Mouse (Mus musculus) right cerebral cortex, adult 18-20 months (tissue): ENCODE data around the gene Fis1.
"Not testable (repeated sequence)": the region's sequence is repeated elsewhere in the genome, so short reads cannot be mapped to it uniquely, and the experiment has no call there.

Experiments used
- DNase-seq: peaks from one replicate; pipeline ENCODE4 v3.0.0; 2022; ENCODE audit warnings: mixed read lengths

The Fis1 gene

GRCm38 (mm10) chr5:136940845-136941560 is 12.1 kb upstream of the Fis1 start:
- no peak for DNase-seq

- DNase-seq: no peak
Measured at GRCm38 (mm10) chr5:136942781-136943180, 10.3 kb upstream of the Fis1 start.

- no peak for DNase-seq
Measured at GRCm38 (mm10) chr5:136943382-136943781, 9.7 kb upstream of the Fis1 start.

GRCm38 (mm10) chr5:136945084-136945483 is 8.0 kb upstream of the Fis1 start:
- no peak for DNase-seq

- DNase-seq: no peak
Measured at GRCm38 (mm10) chr5:136947874-136948273, 5.2 kb upstream of the Fis1 start.

GRCm38 (mm10) chr5:136949551-136950336 is 3.3 kb upstream of the Fis1 start:
- DNase-seq: not testable (repeated sequence)

- no peak for DNase-seq
Measured at GRCm38 (mm10) chr5:136950521-136950920, 2.6 kb upstream of the Fis1 start.

GRCm38 (mm10) chr5:136952153-136952552 is 922 bp upstream of the Fis1 start:
- no peak for DNase-seq

GRCm38 (mm10) chr5:136953440-136953951 is 421 bp downstream of the Fis1 start:
- no peak for DNase-seq

- no peak for DNase-seq
Measured at GRCm38 (mm10) chr5:136955622-136956021, 2.5 kb downstream of the Fis1 start.

- DNase-seq: no peak
Measured at GRCm38 (mm10) chr5:136957250-136957649, 4.2 kb downstream of the Fis1 start.

GRCm38 (mm10) chr5:136958991-136959605 is 6.0 kb downstream of the Fis1 start:
- DNase-seq: no peak

- no peak for DNase-seq
Measured at GRCm38 (mm10) chr5:136960053-136960452, 7.0 kb downstream of the Fis1 start.

- DNase-seq: no peak
Measured at GRCm38 (mm10) chr5:136961334-136961982, 8.4 kb downstream of the Fis1 start.

- DNase-seq: peak; percentile 93
Measured at GRCm38 (mm10) chr5:136961983-136962461, 8.9 kb downstream of the Fis1 start.

- peak; percentile 75 for DNase-seq
Measured at GRCm38 (mm10) chr5:136962501-136962900, 9.4 kb downstream of the Fis1 start.

GRCm38 (mm10) chr5:136962966-136963540 is 10.0 kb downstream of the Fis1 start:
- no peak for DNase-seq

- DNase-seq: no peak
Measured at GRCm38 (mm10) chr5:136965210-136965609, 12.1 kb downstream of the Fis1 start.

GRCm38 (mm10) chr5:136965686-136966085 is 12.6 kb downstream of the Fis1 start:
- no peak for DNase-seq

- DNase-seq: no peak
Measured at GRCm38 (mm10) chr5:136966331-136966730, 13.3 kb downstream of the Fis1 start, which contains the start of gene Cldn15. Gene Cldn15, plus strand, starts transcription at chr5:136966616.

- no peak for DNase-seq
Measured at GRCm38 (mm10) chr5:136966861-136967455, 13.9 kb downstream of the Fis1 start.

- no peak for DNase-seq
Measured at GRCm38 (mm10) chr5:136967592-136967991, 14.5 kb downstream of the Fis1 start.
